Mouse (Mus musculus) forebrain, embryonic 10.5 days (tissue): Measurements from ENCODE around the gene Tpbg. TPM values are rescaled to one million over a fixed set of nuclear protein-coding genes. Genes with fewer than 3 reads are reported as not detected.
A peak's percentile ranks its signal among the peaks of the same experiment; 100 is the strongest.
"Not testable (repeated sequence)": the region's sequence is repeated elsewhere in the genome, so short reads cannot be mapped to it uniquely, and the experiment has no call there.

Source experiments
- DNase-seq: peaks from one replicate; pipeline ENCODE4 v3.0.0-alpha.2; 2017; ENCODE audit warnings: low spot score; ENCODE audit errors: extremely low spot score
- H3K27ac ChIP-seq: fragments of 300-500 bp; sonication (generic); 2 replicates; pipeline ENCODE4 v1.5.1; 2016; ENCODE audit warnings: mild to moderate bottlenecking
- H3K27me3 ChIP-seq: fragments of 300-500 bp; sonication (generic); 2 replicates; pipeline ENCODE4 v1.6.1; 2016; ENCODE audit warnings: mild to moderate bottlenecking; ENCODE audit not compliant: poor library complexity, severe bottlenecking
- H3K36me3 ChIP-seq: fragments of 300-500 bp; sonication (generic); replicated peaks from 2 replicates; pipeline ENCODE4 v1.6.1; 2016; ENCODE audit warnings: mild to moderate bottlenecking, moderate library complexity
- H3K4me1 ChIP-seq: fragments of 300-500 bp; sonication (generic); 2 replicates; pipeline ENCODE4 v1.6.1; 2016
- H3K4me3 ChIP-seq: fragments of 300-500 bp; sonication (generic); 2 replicates; pipeline ENCODE4 v1.5.1; 2016; ENCODE audit warnings: mild to moderate bottlenecking, moderate library complexity
- H3K9me3 ChIP-seq: fragments of 300-500 bp; sonication (generic); 2 replicates; pipeline ENCODE4 v1.6.1; 2016; ENCODE audit warnings: mild to moderate bottlenecking, moderate library complexity
- WGBS: fragments of 180-500 bp; shearing (Covaris S2); methylation state at CpG from one replicate; pipeline ENCODE4 v1.1.7; 2016; 5-methylcytosine and 5-hydroxymethylcytosine counted together
- polyA plus RNA-seq: library from polyadenylated mRNA; unstranded; fragments of >200 nt; fragmentation: Nextera tagmentation; extraction: Ambion mirVana; gene quantifications from 2 replicates; pipeline ENCODE4 v1.2.1, GENCODE M21; 2016

Tpbg gene
- 24.9 and 25.8 TPM in 2 replicates for polyA plus RNA-seq

DNA sequence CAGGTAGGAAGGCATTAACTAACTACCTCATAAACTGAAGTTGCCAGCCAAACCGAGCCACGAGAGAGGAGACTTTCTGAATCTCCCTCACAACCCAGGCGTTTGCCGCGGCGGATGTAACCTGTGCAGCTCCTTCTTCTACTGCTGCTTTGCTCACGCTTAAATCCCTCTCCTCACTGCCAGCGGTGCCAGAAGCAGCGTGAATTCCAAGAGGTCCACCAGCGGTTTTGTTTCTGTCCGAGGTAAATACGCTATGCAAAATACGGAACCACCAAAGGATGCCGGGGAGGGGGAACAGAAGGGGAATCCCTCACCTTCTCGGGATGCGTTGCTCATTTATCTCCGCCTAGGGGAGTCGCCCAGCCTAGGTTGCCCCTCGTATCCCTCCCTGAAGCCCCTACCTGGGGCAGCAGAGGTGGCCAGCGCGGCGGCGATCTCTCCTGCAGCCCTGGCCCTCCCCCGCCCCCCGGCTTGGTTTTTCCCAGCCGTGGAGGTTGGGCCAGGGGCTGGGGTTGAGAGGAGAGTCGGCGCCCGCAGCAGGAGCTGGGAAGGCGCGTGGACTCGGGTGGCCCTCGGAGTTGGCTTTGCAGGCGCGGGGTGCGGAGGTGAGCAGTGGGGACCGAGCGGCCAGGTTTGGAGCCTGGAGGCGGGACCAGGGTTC, at the start of gene Tpbg:
Gene Tpbg, plus strand, starts transcription at position 30 of the 661 bp plus-strand sequence.
- peaks cover 42% of the 10 kb centered on the region for H3K27me3 ChIP-seq
- H3K27ac ChIP-seq = peak within 1 kb of the TSS; percentile 95
- WGBS = under 1% methylated on average over 39 of the region's 39 CpGs
- H3K9me3 ChIP-seq = no peaks in the 10 kb centered on the region
- peak within 1 kb of the TSS; percentile 81 for H3K4me3 ChIP-seq
- peak; percentile 64 for DNase-seq
- peaks cover 37% of the 10 kb centered on the region for H3K4me1 ChIP-seq
- H3K36me3 ChIP-seq = peaks cover 15% of the 10 kb centered on the region

DNA sequence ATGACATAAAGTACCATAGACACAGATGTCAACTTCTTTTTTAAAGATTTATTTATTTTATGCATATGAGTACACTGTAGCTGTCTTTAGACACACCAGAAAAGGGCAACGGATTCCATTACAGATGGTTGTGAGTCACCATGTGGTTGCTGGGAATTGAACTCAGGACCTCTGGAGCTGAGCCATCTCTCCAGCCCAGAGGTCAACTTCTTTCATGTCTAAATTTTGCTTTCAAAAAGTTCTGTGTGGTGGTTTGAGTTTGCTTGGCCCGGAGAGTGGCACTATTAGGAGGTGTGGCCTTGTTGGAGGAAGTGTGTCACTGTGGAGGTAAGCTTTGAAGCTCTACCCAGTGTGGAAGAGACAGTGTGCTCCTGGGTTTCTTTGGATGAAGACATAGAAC, 40.2 kb upstream of the Tpbg start:
- DNase-seq, H3K4me1 ChIP-seq, H3K27me3 ChIP-seq, H3K4me3 ChIP-seq, H3K27ac ChIP-seq, H3K9me3 ChIP-seq, H3K36me3 ChIP-seq: not testable (repeated sequence)
- 90% methylated on average over 2 of the region's 2 CpGs for WGBS

DNA sequence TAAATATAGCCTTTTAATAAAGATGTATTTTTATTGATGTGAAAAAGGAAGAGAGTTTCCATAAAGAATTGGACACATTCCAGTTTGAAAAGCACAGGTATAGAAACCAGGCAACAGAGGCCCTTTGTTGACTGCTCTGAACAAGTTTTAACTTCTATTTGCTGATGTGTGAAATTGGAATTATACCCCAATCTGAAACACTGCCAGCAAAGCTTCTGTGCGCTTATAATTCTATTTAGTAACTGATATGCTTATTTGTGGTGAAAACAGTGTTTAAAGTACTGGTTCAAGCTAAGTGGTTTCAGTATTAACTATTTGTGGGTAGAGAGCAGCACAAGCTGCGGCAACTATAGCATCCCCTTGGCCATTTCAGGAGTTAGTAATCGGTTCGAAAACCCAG, 39.6 kb upstream of the Tpbg start:
- no peak overlapping the region for H3K4me3 ChIP-seq
- no peaks in the 10 kb centered on the region for H3K9me3 ChIP-seq
- H3K27ac ChIP-seq = no peak overlapping the region
- WGBS = 84% methylated on average over 4 of the region's 4 CpGs
- no peaks in the 10 kb centered on the region for H3K4me1 ChIP-seq
- no peak for DNase-seq
- H3K27me3 ChIP-seq = no peaks in the 10 kb centered on the region
- H3K36me3 ChIP-seq = no peaks in the 10 kb centered on the region

DNA sequence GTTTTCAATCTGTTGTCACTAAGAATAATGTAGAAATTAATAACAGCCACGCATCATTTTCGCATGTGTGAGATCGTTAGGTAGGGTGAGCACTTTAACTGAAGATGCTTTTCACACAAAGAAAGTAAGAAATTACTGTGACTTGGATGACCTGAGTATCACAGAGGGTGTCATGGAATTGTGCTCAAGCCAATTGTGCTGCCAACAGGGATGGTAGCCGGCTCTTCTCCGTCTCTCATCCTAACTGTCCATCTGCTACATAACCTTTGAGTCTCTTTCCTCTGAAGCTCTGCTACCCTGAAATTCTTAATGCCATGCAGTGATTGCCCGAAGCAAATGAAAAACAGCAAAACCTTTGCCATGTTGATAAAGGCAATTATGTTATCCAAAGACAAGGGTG, 35.8 kb upstream of the Tpbg start:
- no peak for DNase-seq
- Histone ChIP-seq H3K36me3 (no peaks in the 10 kb centered on the region), H3K4me3 (no peak overlapping the region), H3K27me3 (no peaks in the 10 kb centered on the region), H3K27ac (no peak overlapping the region), H3K9me3 (no peaks in the 10 kb centered on the region), H3K4me1 (no peaks in the 10 kb centered on the region)
- 92% methylated on average over 6 of the region's 6 CpGs for WGBS

DNA sequence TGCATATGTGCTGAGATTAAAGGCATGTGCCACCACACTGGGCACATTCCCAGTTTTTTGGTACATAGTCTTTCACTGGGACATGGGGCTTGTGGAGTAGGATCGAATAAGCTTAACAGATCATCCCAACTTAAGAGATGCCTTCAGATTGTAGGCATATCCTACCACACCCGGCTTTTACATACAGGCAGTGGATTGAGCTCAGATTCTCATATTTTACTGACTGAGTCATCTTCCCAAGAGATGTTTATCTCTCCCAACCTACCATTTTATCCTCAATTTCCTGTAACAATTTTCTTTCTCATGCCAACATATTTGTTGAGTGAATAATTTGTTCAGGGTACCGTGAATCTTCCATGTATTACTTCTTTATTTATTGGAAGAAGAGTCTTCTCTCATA, 32.9 kb upstream of the Tpbg start:
- H3K36me3 ChIP-seq = no peaks in the 10 kb centered on the region
- no peak for DNase-seq
- WGBS = 88% methylated on average over 3 of the region's 3 CpGs
- H3K4me1 ChIP-seq = no peaks in the 10 kb centered on the region
- no peak overlapping the region for H3K27ac ChIP-seq
- no peaks in the 10 kb centered on the region for H3K27me3 ChIP-seq
- H3K9me3 ChIP-seq = no peaks in the 10 kb centered on the region
- H3K4me3 ChIP-seq = no peak overlapping the region

DNA sequence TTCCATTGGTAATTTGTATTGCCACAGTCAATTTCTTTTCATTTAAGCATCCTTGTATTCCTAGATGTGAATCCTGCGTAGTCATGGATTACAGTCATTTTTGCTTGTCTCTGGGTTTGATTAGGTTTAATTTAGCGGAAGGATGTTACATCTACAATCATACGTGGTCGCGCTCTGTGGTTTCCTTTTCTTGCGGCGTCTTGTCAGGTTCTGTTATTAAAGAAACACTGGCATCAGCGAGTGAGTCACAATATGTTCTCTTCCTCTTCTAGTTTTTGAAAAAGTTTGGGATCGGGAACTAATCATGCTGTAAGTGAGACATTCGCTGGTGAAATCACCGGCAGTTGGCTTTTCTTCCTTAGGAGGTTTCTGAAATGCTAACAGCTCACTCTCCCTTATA, 21.4 kb upstream of the Tpbg start:
- no peak overlapping the region for H3K27ac ChIP-seq
- 89% methylated on average over 11 of the region's 11 CpGs for WGBS
- H3K36me3 ChIP-seq = no peaks in the 10 kb centered on the region
- no peaks in the 10 kb centered on the region for H3K27me3 ChIP-seq
- H3K4me1 ChIP-seq = no peaks in the 10 kb centered on the region
- H3K4me3 ChIP-seq = no peak overlapping the region
- DNase-seq = no peak
- no peaks in the 10 kb centered on the region for H3K9me3 ChIP-seq

DNA sequence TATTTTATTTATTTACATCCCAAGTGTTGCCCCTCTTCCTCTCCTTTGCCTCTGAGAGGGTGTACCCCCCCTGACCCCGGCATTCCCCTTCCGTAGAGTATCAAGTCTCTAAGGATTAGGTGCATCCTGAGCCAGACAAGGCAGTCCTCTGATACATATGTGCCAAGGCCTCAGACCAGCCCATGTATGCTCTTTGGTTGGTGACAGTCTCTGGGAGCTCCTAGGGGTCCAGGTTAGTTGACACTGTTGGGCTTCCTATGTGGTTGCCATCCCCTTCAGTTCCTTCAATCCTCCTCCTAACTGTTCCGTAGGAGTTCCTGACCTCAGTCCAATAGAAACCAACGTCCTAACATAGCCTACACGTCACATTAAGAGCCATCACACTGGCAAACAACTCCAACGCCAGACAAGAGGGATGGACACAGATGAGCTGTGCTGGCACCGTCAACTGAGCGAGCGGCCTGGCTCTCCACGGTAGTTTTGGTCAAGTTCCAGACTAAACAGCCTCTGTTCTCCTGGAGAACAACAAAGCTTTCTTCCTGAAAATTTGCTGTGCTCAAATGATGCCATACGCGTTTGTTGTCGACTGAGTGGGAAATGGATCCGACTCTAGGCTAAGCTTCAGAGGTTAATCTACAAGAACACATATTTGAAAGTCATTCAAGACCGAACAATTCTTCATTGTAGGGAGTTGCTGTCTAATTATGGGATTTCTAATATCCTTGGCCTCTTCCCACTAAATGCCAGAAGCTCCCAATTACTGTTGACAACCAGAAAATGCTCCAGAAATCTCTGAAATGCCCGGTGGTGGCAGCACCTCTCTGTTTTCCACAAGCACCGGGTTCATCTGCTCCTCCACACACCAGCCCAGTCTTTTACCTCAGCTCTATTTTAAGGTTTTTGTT, 6.4 kb upstream of the Tpbg start:
- H3K4me3 ChIP-seq = no peak overlapping the region
- WGBS = 87% methylated on average over 17 of the region's 17 CpGs
- no peak overlapping the region for H3K27ac ChIP-seq
- H3K4me1 ChIP-seq = no peaks in the 10 kb centered on the region
- H3K9me3 ChIP-seq = no peaks in the 10 kb centered on the region
- no peaks in the 10 kb centered on the region for H3K36me3 ChIP-seq
- DNase-seq = no peak
- peaks cover 19% of the 10 kb centered on the region for H3K27me3 ChIP-seq

DNA sequence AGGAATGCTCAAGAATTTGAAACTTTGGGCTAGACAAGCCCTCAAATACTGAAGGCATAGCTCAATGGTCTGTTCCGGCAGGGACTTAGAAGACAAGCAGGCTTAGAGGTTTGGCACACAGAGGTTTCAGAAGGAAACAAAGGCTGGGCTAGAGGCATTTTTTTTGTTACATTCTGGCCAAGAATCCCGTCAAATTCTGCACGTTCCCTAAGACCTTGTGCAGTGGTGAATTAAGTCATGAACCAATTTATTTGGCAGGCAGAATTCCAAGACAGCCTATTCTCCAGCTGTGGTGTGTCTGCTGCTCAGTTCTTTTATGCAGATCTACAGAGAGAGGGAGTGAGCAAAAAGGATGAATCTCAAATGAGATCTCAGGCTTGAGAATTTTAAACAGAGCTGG, 2.6 kb upstream of the Tpbg start:
- Histone ChIP-seq H3K4me3 (no peak overlapping the region), H3K4me1 (peaks cover 25% of the 10 kb centered on the region), H3K36me3 (peaks cover 5% of the 10 kb centered on the region), H3K27ac (no peak overlapping the region), H3K9me3 (no peaks in the 10 kb centered on the region), H3K27me3 (peaks cover 30% of the 10 kb centered on the region)
- 39% methylated on average over 3 of the region's 3 CpGs for WGBS
- DNase-seq = no peak

DNA sequence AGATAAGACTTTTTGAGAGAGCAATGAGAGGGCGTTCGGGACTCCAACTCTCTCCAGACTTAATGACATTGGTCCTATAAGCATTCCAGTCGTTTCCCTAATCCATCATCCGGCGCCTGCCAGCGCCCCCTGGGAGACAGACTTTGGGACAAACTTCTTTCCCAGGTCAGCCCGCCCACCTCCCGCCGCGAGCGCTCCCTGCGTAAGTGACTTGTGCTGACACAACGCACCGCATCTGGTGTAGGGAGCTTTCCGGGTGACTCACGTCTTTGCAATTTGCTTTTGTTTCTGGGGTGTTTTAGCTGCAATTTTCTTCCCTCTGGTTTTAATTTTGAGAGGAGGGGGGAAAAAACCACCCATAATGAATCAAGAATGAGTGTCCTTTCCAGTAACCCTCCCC, 289 bp upstream of the Tpbg start:
- Histone ChIP-seq H3K4me1 (peaks cover 37% of the 10 kb centered on the region), H3K27me3 (peaks cover 38% of the 10 kb centered on the region), H3K4me3 (peak overlapping the region; percentile 81), H3K36me3 (peaks cover 11% of the 10 kb centered on the region), H3K9me3 (no peaks in the 10 kb centered on the region), H3K27ac (peak overlapping the region; percentile 95)
- under 1% methylated on average over 16 of the region's 16 CpGs for WGBS
- peak; percentile 62 for DNase-seq

DNA sequence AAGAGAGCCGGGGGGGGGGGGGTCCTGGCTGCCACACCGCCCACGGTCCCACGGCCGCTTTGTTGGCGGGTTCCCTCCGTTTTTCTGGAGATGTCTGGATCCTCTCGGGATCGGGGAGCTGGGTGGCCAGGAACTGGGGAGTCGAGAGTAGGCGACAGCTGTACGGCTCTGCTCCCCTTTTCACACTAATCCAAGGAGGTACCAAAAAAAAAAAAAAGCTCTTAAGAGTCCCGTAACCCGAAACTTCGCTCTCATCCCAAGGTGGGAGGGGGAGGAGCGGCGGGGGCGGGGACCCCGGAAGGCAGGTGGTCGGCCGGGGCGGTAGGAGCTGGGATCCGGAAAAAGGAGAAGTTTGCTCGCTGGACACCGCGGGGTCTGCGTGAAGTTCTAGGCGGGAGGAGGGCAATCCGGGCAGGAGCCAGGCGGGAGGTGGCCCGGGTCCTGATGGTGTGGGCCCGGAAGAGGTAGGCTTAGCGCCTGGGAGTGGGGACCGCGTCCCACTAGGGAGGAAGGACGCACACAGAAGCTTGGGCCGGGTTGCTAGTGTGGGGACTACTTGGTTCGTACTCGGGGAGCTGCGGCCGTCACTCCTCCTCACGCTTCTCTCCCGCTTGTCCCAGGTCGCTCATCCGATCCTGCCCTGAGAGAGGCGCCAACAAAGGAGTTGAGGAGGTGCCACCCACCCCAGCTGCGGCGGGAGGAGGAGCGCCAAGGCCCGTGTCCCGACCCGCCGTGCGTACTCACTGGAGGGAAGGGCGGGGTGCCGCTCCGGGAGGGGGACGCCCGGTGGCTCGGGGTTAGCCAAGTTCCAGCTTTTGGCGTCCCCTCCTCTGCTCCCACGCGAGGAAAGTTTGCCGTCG, 1.1 kb downstream of the Tpbg start:
- H3K4me3 ChIP-seq = peak overlapping the region; percentile 81
- H3K36me3 ChIP-seq = peaks cover 23% of the 10 kb centered on the region
- peak; percentile 75 for DNase-seq
- peaks cover 49% of the 10 kb centered on the region for H3K27me3 ChIP-seq
- WGBS = under 1% methylated on average over 61 of the region's 65 CpGs
- peak overlapping the region; percentile 95 for H3K27ac ChIP-seq
- H3K4me1 ChIP-seq = peaks cover 37% of the 10 kb centered on the region
- H3K9me3 ChIP-seq = no peaks in the 10 kb centered on the region

DNA sequence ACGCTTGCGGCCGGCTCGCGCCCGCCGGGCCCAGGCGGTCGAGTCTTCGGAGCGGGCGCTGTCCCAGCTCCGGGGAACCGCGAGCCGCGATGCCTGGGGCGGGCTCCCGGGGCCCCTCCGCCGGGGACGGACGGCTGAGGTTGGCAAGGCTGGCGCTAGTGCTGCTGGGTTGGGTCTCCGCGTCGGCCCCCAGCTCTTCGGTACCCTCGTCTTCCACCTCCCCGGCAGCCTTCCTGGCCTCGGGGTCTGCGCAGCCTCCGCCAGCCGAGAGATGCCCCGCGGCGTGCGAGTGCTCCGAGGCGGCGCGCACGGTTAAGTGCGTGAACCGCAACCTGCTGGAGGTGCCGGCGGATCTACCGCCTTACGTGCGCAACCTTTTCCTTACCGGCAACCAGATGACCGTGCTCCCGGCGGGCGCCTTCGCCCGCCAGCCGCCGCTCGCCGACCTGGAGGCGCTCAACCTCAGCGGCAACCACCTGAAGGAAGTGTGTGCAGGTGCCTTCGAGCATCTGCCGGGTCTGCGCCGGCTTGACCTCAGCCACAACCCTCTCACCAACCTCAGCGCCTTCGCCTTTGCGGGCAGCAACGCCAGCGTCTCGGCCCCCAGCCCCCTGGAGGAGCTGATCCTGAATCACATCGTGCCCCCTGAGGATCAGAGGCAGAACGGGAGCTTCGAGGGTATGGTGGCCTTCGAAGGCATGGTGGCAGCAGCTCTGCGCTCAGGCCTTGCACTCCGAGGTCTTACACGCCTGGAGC, 1.9 kb downstream of the Tpbg start:
- Histone ChIP-seq H3K4me1 (peaks cover 37% of the 10 kb centered on the region), H3K27ac (peak overlapping the region; percentile 95), H3K27me3 (peaks cover 50% of the 10 kb centered on the region), H3K9me3 (no peaks in the 10 kb centered on the region), H3K4me3 (peak overlapping the region; percentile 81), H3K36me3 (peaks cover 27% of the 10 kb centered on the region)
- WGBS = 3% methylated on average over 77 of the region's 80 CpGs
- DNase-seq = peak; percentile 44

DNA sequence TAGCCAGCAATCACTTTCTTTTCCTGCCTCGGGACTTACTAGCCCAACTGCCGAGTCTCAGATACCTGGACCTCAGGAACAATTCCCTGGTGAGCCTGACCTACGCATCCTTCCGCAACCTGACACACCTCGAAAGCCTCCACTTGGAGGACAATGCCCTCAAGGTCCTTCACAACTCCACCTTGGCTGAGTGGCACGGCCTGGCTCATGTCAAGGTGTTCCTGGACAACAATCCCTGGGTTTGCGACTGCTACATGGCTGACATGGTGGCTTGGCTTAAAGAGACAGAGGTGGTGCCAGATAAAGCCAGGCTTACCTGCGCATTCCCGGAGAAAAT, 2.4 kb downstream of the Tpbg start:
- H3K36me3 ChIP-seq = peaks cover 32% of the 10 kb centered on the region
- peaks cover 45% of the 10 kb centered on the region for H3K27me3 ChIP-seq
- no peaks in the 10 kb centered on the region for H3K9me3 ChIP-seq
- H3K4me1 ChIP-seq = peaks cover 37% of the 10 kb centered on the region
- no peak for DNase-seq
- WGBS = 69% methylated on average over 9 of the region's 9 CpGs
- peak overlapping the region; percentile 95 for H3K27ac ChIP-seq
- H3K4me3 ChIP-seq = peak overlapping the region; percentile 81
